Mouse (Mus musculus) left cerebral cortex, adult 2 months (tissue): ENCODE results near the gene Sdk1. TPM values are rescaled to one million over a fixed set of nuclear protein-coding genes. Genes with fewer than 3 reads are reported as not detected.
A peak's percentile ranks its signal among the peaks of the same experiment; 100 is the strongest.

ENCODE experiments used
- DNase-seq, 2 experiments: peaks; one replicate each; pipeline ENCODE4 v3.0.0; 2021 to 2022; ENCODE audit warnings: low spot score in 2 of 2, mixed read lengths in 1 of 2; ENCODE audit errors: extremely low spot score in 1 of 2
- H3K27ac ChIP-seq: fragments of 200-600 bp; 2 replicates; pipeline ENCODE4 v1.8.1; 2022
- H3K4me3 ChIP-seq: fragments of 200-600 bp; 2 replicates; pipeline ENCODE4 v1.8.1; 2022
- CTCF ChIP-seq: fragments of 200-600 bp; IDR thresholded peaks from 2 replicates; pipeline ENCODE4 v1.8.1; 2022; ENCODE audit warnings: antibody characterized with exemption, mild to moderate bottlenecking, moderate library complexity
- intact Hi-C: fragments of 180-260 bp; cut with DNase I; formaldehyde crosslinking; loops from one replicate; pipeline ENCODE4 v1.15.1; 2025
- total RNA-seq, 2 experiments: library from RNA; stranded (reverse); gene quantifications; 2 replicates each; pipeline ENCODE4 v1.2.3; 2021

Gene Sdk1
- total RNA-seq, 2 experiments from 2014 or later, result 9.4 to 9.9 TPM

- intact Hi-C loops, result no loop called here
- TF ChIP-seq CTCF, result no peak
- DNase-seq, result no peak
- no peak overlapping the region for H3K4me3 ChIP-seq
- H3K27ac ChIP-seq, result no peak overlapping the region
Measured at GRCm38 (mm10) chr5:141896402-141896801, 655.1 kb downstream of the Sdk1 start.

- TF ChIP-seq CTCF, result no peak
- intact Hi-C loops, result no loop called here
- Histone ChIP-seq H3K4me3 (no peak overlapping the region), H3K27ac (no peak overlapping the region)
- DNase-seq, result no peak
Measured at GRCm38 (mm10) chr5:141897481-141897880, 656.2 kb downstream of the Sdk1 start.

GRCm38 (mm10) chr5:141899751-141900150, 658.5 kb downstream of the Sdk1 start:
- Histone ChIP-seq H3K27ac (no peak overlapping the region), H3K4me3 (no peak overlapping the region)
- intact Hi-C loops, result no loop called here
- no peak for DNase-seq
- no peak for TF ChIP-seq CTCF

GRCm38 (mm10) chr5:141902544-141903250, 661.4 kb downstream of the Sdk1 start:
- no peak for DNase-seq

GRCm38 (mm10) chr5:141910444-141910843, 669.2 kb downstream of the Sdk1 start:
- DNase-seq, result no peak
- Histone ChIP-seq H3K27ac (no peak overlapping the region), H3K4me3 (no peak overlapping the region)
- TF ChIP-seq CTCF, result no peak
- intact Hi-C loops, result no loop called here

More at GRCm38 (mm10) chr5:141902544-141903250, 661.4 kb downstream of the Sdk1 start:
- no peak for TF ChIP-seq CTCF
- intact Hi-C loops, result no loop called here
- H3K4me3 ChIP-seq, result no peak overlapping the region
- H3K27ac ChIP-seq, result no peak overlapping the region

- intact Hi-C loops, result no loop called here
- no peak overlapping the region for H3K4me3 ChIP-seq
- DNase-seq, result no peak
- TF ChIP-seq CTCF, result peak; percentile 29
- no peak overlapping the region for H3K27ac ChIP-seq
Measured at GRCm38 (mm10) chr5:141910886-141911285, 669.6 kb downstream of the Sdk1 start.

- DNase-seq, result no peak
- TF ChIP-seq CTCF, result no peak
- intact Hi-C loops, result no loop called here
- no peak overlapping the region for H3K27ac ChIP-seq
- no peak overlapping the region for H3K4me3 ChIP-seq
Measured at GRCm38 (mm10) chr5:141912881-141913280, 671.6 kb downstream of the Sdk1 start.

- TF ChIP-seq CTCF, result no peak
- no peak overlapping the region for H3K27ac ChIP-seq
- intact Hi-C loops, result no loop called here
- no peak overlapping the region for H3K4me3 ChIP-seq
- DNase-seq, result no peak
Measured at GRCm38 (mm10) chr5:141916954-141917353, 675.7 kb downstream of the Sdk1 start.

GRCm38 (mm10) chr5:141939000-141939399, 697.7 kb downstream of the Sdk1 start:
- TF ChIP-seq CTCF, result no peak
- no peak for DNase-seq
- intact Hi-C loops, result no loop called here
- Histone ChIP-seq H3K4me3 (no peak overlapping the region), H3K27ac (no peak overlapping the region)

- no peak for DNase-seq
- no peak for TF ChIP-seq CTCF
- intact Hi-C loops, result no loop called here
- no peak overlapping the region for H3K27ac ChIP-seq
- no peak overlapping the region for H3K4me3 ChIP-seq
Measured at GRCm38 (mm10) chr5:141940636-141941035, 699.3 kb downstream of the Sdk1 start.

GRCm38 (mm10) chr5:141950791-141951190, 709.5 kb downstream of the Sdk1 start:
- no peak for TF ChIP-seq CTCF

GRCm38 (mm10) chr5:141952270-141952669, 711.0 kb downstream of the Sdk1 start:
- no peak for TF ChIP-seq CTCF

More at GRCm38 (mm10) chr5:141950791-141951190, 709.5 kb downstream of the Sdk1 start:
- intact Hi-C loops, result no loop called here
- no peak for DNase-seq
- Histone ChIP-seq H3K4me3 (no peak overlapping the region), H3K27ac (no peak overlapping the region)

More at GRCm38 (mm10) chr5:141952270-141952669, 711.0 kb downstream of the Sdk1 start:
- DNase-seq, result no peak
- no peak overlapping the region for H3K4me3 ChIP-seq
- intact Hi-C loops, result no loop called here
- no peak overlapping the region for H3K27ac ChIP-seq
